Mouse (Mus musculus) ES-E14 (cell line): Measurements from ENCODE around the gene Letm1. TPM values are rescaled to one million over a fixed set of nuclear protein-coding genes. Genes with fewer than 3 reads are reported as not detected.

Experiments used
- DNase-seq: peaks from one replicate; pipeline ENCODE4 v3.0.0-alpha.2; 2013; ENCODE audit warnings: low read depth, low spot score
- H3K27ac ChIP-seq: 2 replicates; pipeline ENCODE4 v1.5.1; 2012; ENCODE audit warnings: low read depth, mild to moderate bottlenecking, low read length, moderate library complexity, mixed read lengths; ENCODE audit not compliant: poor library complexity, insufficient read depth, severe bottlenecking
- H3K36me3 ChIP-seq: 2 replicates; pipeline ENCODE4 v1.6.1; 2012; ENCODE audit warnings: mild to moderate bottlenecking, low read length, moderate library complexity, mixed read lengths; ENCODE audit not compliant: control insufficient read depth, poor library complexity, insufficient read depth, severe bottlenecking
- H3K4me1 ChIP-seq, 2 experiments: fragments of 150-350 bp in 1 of 2; sonication (generic) in 1 of 2; 2 replicates each; pipeline ENCODE4 v1.6.1; 2012; ENCODE audit warnings: low read length in 2 of 2, mild to moderate bottlenecking in 1 of 2, mixed read lengths in 1 of 2; ENCODE audit not compliant: control insufficient read depth in 2 of 2, insufficient read depth in 2 of 2, poor library complexity in 1 of 2
- H3K4me3 ChIP-seq, 2 experiments: fragments of 150-350 bp in 1 of 2; sonication (generic) in 1 of 2; 2 replicates each; pipeline ENCODE4 v1.5.1; 2012; ENCODE audit warnings: low read length in 2 of 2, low read depth in 1 of 2, mild to moderate bottlenecking in 1 of 2, mixed read lengths in 1 of 2; ENCODE audit not compliant: insufficient read depth in 1 of 2, poor library complexity in 1 of 2, severe bottlenecking in 1 of 2
- H3K9ac ChIP-seq: 2 replicates; pipeline ENCODE4 v1.6.1; 2012; ENCODE audit warnings: low read depth, mild to moderate bottlenecking, low read length, mixed read lengths; ENCODE audit not compliant: poor library complexity, insufficient read depth, severe bottlenecking
- H3K9me3 ChIP-seq: fragments of 150-350 bp; sonication (generic); 2 replicates; pipeline ENCODE4 v1.6.1; 2012; ENCODE audit warnings: low read depth, mild to moderate bottlenecking, low read length; ENCODE audit not compliant: control insufficient read depth, insufficient read depth
- CHD2 ChIP-seq: IDR thresholded peaks from 2 replicates; pipeline ENCODE4 v1.6.1; 2014; ENCODE audit warnings: mild to moderate bottlenecking, low read depth, low read length, inconsistent platforms
- HCFC1 ChIP-seq: IDR thresholded peaks from 2 replicates; pipeline ENCODE4 v1.6.1; 2012; ENCODE audit warnings: low read length, inconsistent platforms, borderline replicate concordance; ENCODE audit not compliant: insufficient read depth
- MAFK ChIP-seq: IDR thresholded peaks from 2 replicates; pipeline ENCODE4 v1.6.1; 2014; ENCODE audit warnings: mild to moderate bottlenecking, low read depth, low read length, inconsistent platforms; ENCODE audit not compliant: insufficient read depth
- ZC3H11A ChIP-seq: IDR thresholded peaks from 2 replicates; pipeline ENCODE4 v1.6.1; 2012; ENCODE audit warnings: low read depth, mild to moderate bottlenecking, inconsistent platforms, low read length, borderline replicate concordance
- ZNF384 ChIP-seq: IDR thresholded peaks from 2 replicates; pipeline ENCODE4 v1.6.1; 2012; ENCODE audit warnings: low read depth, low read length, inconsistent platforms
- in situ Hi-C, 2 experiments: fragments of 600-800 bp; cut with MboI; formaldehyde crosslinking; loops; one replicate each; pipeline ENCODE4 v1.15.1; 2025; ENCODE audit warnings: low sequenced_read_pairs in 2 of 2, inconsistent platforms in 1 of 2; ENCODE audit not compliant: unreplicated experiment in 2 of 2
- total RNA-seq: library from RNA; depleted of rRNA; stranded (reverse); fragments of 300-350 nt; gene quantifications from 2 replicates; pipeline ENCODE4 v1.2.3, GENCODE M21; 2012

Letm1 gene
- total RNA-seq, 1 experiment: 36.5 TPM

DNA sequence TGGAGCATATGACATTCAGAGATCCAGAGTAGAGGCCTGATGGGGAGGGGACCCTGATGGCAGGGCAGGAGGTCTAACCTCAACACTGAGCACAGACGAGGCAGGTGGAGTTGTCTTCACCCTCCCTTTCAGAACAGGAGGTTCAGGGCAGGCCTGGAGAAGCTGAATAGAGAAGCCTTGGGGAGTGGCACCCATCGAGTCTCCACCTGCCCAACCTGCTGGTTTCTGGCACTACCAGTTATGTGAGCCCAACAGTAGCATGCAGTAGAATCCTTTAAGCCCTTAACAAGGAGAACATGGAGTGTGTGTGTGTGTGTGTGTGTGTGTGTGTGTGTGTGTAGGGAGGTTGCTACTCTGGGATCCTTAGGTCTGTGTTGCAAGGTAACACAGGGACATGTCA, 70.1 kb downstream of the Letm1 start:
- in situ Hi-C loops: loop anchor here in 1 of 2 experiments (25.0 kb wide), 1 partner anchor 1675 kb away; the partner anchor contains the start of gene Hmx1
- H3K4me1 ChIP-seq: no peaks in the 10 kb centered on the region
- TF ChIP-seq MAFK: no peak
- no peak for TF ChIP-seq ZC3H11A
- no peak for TF ChIP-seq HCFC1
- no peak for TF ChIP-seq CHD2
- no peak for TF ChIP-seq ZNF384
- no peak for DNase-seq
- H3K9me3 ChIP-seq: no peaks in the 10 kb centered on the region
- H3K4me3 ChIP-seq: no peak overlapping the region
- no peaks in the 10 kb centered on the region for H3K36me3 ChIP-seq
- no peak overlapping the region for H3K9ac ChIP-seq
- H3K27ac ChIP-seq: no peak overlapping the region

DNA sequence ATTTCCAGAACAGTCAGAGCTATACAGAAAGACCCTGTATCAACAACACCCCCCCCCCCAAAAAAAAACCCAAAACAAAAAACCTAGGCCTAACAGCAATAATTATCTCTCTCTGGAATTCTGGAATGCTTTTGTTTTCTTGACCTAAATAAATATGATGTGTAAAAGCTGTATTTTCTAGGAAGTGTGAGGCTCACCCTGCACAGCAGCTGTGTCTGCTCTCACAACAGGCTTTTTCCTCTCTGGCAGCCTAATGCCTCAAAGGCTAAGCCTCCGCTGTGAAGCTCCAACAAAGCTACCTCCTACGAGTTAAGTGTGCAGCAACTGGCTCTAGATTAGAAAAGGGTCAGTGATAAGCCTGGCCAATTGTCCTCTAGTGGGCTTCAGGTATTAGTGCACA, 73.6 kb downstream of the Letm1 start:
- Histone ChIP-seq H3K4me3 (no peak overlapping the region), H3K36me3 (no peaks in the 10 kb centered on the region), H3K9ac (no peak overlapping the region), H3K27ac (no peak overlapping the region), H3K9me3 (no peaks in the 10 kb centered on the region), H3K4me1 (peaks cover 0 to 12% of the 10 kb centered on the region in 2 experiments; a peak in 2 of 4 replicates)
- in situ Hi-C loops: loop anchor here in 1 of 2 experiments (25.0 kb wide), 1 partner anchor 1678 kb away; the partner anchor contains the start of gene Hmx1
- DNase-seq: no peak
- no peak for TF ChIP-seq MAFK
- no peak for TF ChIP-seq ZC3H11A
- TF ChIP-seq HCFC1: no peak
- no peak for TF ChIP-seq ZNF384
- no peak for TF ChIP-seq CHD2

GRCm38 (mm10) chr5:33707163-33707562, 75.5 kb downstream of the Letm1 start:
- H3K4me3 ChIP-seq: no peak overlapping the region
- H3K9ac ChIP-seq: no peak overlapping the region
- H3K9me3 ChIP-seq: no peaks in the 10 kb centered on the region
- no peak overlapping the region for H3K27ac ChIP-seq
- no peak for DNase-seq
- TF ChIP-seq ZC3H11A (no peak), HCFC1 (no peak), MAFK (no peak), ZNF384 (no peak), CHD2 (no peak)
- no peaks in the 10 kb centered on the region for H3K36me3 ChIP-seq
- in situ Hi-C loops: loop anchor here in 1 of 2 experiments (25.0 kb wide), 1 partner anchor 1680 kb away; the partner anchor contains the start of gene Hmx1
- peaks cover 0 to 12% of the 10 kb centered on the region in 2 experiments; a peak in 2 of 4 replicates for H3K4me1 ChIP-seq

DNA sequence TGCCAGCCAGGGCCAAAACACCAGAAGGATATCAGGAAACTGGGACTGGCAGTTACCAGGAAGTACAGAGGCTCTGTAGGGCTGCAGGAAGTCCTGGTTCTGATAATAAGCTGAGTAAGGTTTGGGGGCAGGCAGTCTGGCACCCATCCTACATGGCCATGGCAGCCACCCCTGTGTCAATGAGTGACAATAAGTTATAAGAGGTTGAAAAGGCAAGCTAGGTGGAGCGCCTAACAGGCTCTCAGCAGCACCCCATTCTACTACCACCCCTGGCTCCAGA, 76.3 kb downstream of the Letm1 start:
- in situ Hi-C loops: loop anchor here in 1 of 2 experiments (25.0 kb wide), 1 partner anchor 1681 kb away; the partner anchor contains the start of gene Hmx1
- Histone ChIP-seq H3K4me3 (no peak overlapping the region), H3K9ac (no peak overlapping the region), H3K4me1 (peaks cover 0 to 12% of the 10 kb centered on the region in 2 experiments; a peak in 2 of 4 replicates), H3K27ac (no peak overlapping the region), H3K36me3 (no peaks in the 10 kb centered on the region), H3K9me3 (no peaks in the 10 kb centered on the region)
- TF ChIP-seq MAFK (no peak), HCFC1 (no peak), ZC3H11A (no peak), CHD2 (no peak), ZNF384 (no peak)
- DNase-seq: no peak

DNA sequence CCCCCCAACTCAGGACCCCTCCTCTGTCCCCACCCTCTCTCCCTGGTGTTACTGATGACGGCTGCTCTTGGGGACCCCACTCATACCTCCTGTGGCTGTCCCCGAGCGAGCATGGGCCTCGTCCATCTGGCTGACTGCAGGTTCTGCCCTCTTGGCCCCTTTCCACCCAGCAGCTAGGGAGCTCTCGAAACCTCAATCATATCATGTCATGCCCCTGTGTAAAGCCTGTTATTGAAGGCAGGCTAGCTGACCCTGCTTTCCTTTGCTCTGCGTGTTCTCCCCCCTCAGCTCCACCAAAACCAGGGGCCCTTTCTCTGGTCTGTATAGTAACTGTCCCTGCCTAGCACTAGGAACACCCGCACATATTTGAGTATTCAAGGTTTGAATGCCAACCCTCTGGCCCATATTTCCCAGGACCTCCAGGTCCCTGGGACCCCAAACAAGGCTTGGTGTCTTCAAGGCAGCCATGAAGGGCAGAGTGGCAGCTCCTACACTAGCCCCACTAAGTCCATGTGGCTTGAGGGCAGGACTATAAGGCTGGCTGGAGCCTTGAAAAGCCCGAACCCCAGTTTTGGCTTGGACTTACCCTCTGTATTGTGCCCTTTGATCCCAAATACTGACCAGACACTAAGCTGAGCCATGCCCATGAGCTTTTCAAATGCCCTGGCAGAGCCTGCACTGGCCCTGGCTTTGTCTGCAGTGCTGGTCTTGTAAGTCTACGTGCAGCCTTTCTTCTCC, 76.8 kb downstream of the Letm1 start:
- no peaks in the 10 kb centered on the region for H3K9me3 ChIP-seq
- in situ Hi-C loops: loop anchor here in 1 of 2 experiments (25.0 kb wide), 1 partner anchor 1682 kb away; the partner anchor contains the start of gene Hmx1
- no peaks in the 10 kb centered on the region for H3K36me3 ChIP-seq
- no peak overlapping the region for H3K27ac ChIP-seq
- DNase-seq: no peak
- TF ChIP-seq CHD2: no peak
- no peak for TF ChIP-seq ZC3H11A
- no peak for TF ChIP-seq HCFC1
- no peak for TF ChIP-seq ZNF384
- no peak for TF ChIP-seq MAFK
- H3K4me1 ChIP-seq: peaks cover 0 to 12% of the 10 kb centered on the region in 2 experiments; a peak in 2 of 4 replicates
- no peak overlapping the region for H3K4me3 ChIP-seq
- H3K9ac ChIP-seq: no peak overlapping the region
